Mouse (Mus musculus) urinary bladder, postnatal 36 days (tissue): ENCODE measurements around the gene Pemt.

Experiments
- DNase-seq, 2 experiments: peaks; one replicate each; pipeline ENCODE4 v3.0.0; 2022; ENCODE audit warnings: low spot score in 2 of 2, mixed read lengths in 1 of 2

Gene Pemt

DNA sequence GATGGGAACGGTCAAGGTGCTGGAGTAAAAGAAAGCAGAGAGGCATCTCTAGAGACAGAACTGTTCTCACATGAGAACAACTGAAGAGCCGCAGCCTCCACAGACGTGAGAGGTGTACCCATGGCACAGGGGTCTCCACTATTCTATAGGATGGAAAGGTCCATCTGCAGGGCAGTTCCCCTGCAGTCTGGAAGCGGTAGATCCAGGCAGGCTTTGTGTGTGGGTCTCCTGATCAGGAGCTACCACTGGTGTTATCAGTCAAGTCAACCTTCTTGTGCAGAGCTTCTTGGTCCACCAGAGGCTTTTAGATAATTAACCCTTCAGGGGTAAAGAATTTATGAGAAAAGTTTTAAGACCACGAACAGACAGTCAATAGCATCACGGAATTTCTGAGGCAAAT is 10.2 kb upstream of the Pemt start:
- DNase-seq = no peak

DNA sequence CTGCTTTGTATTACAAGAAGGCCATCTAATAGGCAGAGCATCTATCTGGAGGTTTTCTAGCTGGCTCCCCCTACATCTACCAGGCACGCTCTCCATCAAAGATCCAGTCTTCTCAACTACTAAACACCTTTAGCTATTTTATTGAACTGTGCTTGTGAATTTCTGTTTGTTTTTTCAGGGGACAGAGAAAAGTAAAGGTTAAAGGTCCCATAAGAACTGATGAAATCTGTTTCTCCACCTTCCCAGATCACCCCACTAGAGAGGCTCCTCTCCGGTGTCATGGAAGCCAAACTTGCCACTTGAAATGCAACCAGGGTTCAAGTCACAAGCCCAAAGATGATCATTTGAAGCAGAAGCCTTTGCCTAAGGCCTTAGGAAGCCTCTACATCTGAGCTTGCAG is 2.6 kb upstream of the Pemt start:
- DNase-seq = no peak

DNA sequence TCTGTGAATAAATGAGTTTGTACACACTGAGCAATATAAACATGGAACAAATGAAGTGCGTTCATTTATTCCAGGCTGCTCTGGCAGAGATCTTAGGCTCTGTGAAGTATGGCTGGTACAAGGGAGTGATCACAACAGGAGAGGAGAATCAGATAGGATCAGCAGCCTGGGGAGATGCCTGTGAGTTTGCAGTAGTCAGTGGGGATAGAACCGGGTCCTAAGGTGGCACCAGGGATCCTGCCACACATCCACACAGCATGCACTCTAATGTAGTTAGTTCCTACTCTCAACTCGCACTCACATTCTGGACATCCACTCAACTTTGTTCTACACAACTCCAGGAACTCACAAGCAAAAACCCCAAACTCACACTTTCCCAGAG is 622 bp downstream of the Pemt start:
- DNase-seq = no peak

DNA sequence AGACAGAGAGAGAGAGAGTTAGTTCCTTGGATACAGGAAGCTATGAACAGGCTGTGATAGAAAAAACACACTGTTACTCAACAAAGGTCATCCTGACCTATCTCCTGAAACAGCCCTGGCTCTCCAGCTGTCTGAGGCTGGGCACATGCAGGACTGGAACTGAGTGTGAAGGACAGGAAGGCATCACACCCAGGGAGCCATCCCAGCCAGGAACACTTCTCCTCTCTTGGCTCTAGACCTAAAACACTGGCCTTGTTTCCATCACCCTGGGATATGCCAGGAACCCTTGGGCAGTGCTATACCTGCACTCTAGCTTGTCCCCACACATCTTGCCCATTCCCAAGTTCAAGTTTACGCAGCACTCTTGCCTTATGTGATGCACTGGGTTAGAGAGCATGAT is 1.5 kb downstream of the Pemt start:
- no peak for DNase-seq

DNA sequence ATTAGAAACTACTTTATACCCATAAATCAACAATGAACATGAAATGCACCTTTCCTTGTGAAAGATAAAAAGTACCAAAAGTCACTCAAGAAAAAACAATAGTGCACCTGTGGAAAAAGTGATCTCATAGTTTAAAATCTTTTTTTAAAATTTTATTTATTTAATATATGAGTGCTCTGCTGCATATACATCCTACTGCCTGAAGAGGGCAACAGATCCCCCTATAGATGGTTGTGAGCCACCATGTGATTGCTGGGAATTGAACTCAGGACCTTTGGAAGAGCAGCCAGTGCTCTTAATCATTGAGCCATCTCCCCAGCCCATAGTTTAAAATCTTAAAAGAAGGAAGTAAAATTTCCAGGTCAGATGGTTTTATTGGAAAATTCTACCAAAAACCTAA is 4.0 kb downstream of the Pemt start:
- DNase-seq = no peak

DNA sequence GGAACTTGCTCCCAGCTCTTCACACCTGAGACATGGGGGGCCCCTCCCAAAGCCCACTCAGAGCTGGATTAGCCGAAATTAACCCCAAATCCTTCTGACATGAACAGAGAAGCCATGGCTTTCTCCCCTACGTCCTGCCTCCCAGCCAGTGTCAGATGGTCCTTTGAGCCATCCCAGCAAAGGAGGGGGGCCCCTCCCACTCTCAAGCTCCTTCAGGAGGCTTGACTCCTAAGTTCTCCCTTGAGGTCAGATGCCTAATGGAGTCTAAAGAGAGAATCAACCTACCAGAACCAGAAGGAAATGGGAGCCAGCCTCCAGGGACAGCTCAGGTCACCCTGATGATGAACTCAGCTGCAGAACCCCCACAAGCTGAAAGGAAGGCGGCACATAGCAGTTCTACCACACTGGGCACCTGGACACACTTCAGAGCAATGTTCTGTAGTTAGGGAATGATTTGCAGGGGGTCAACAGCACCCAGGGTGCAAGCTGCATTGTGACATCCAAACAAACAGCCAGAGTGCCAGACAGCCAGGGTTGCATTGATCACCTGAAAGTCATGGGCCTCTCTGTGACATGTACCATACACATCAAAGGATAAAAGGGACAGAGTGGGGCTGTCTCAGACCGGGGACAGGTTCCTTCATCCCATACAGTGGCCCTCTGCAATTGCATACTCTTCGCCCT is 9.6 kb downstream of the Pemt start:
- no peak for DNase-seq

DNA sequence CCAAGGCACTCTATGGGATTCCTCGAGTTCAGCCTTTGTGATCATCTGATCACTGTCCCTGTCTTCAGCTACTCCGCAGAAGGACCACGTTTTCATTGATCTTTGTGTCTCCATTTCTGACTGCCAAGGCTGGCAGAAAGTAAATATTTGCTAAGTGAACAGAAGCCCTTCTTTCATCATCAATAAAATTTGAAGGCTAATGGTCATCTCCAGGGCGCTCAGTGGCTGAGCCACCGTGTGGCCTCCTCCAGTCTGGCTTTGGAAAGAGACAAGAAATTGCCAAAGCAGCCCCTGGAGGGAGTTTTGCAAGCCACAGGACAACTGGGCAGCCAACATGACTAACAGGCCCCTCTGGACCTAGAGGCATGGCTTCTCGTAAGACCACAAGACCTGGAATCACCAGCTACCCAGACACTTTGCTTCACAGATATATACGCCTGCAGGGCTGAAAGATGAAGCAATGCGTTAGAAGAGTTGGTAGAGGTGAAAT is 11.3 kb downstream of the Pemt start:
- DNase-seq = peak in 1 of 2 experiments; percentile 60

DNA sequence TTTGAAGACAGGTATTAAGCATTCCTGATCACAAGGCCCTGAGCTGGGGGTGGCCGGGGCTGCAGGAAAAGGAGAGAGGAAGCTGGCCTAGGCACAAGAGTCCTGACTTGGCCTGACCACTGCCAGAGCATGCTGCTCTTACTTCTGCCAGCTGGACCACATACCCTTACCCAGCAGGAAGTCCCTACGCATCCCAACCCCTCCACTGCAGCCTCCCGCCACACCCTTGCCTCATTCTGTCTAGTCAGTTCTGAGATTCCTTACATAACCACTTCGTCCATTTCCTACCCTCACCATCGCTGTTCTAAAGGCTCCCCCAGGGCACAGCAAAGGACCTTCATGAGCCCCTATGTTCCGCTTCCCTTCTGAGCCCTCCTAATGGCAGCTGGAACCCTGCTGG is 12.0 kb downstream of the Pemt start:
- DNase-seq = no peak

DNA sequence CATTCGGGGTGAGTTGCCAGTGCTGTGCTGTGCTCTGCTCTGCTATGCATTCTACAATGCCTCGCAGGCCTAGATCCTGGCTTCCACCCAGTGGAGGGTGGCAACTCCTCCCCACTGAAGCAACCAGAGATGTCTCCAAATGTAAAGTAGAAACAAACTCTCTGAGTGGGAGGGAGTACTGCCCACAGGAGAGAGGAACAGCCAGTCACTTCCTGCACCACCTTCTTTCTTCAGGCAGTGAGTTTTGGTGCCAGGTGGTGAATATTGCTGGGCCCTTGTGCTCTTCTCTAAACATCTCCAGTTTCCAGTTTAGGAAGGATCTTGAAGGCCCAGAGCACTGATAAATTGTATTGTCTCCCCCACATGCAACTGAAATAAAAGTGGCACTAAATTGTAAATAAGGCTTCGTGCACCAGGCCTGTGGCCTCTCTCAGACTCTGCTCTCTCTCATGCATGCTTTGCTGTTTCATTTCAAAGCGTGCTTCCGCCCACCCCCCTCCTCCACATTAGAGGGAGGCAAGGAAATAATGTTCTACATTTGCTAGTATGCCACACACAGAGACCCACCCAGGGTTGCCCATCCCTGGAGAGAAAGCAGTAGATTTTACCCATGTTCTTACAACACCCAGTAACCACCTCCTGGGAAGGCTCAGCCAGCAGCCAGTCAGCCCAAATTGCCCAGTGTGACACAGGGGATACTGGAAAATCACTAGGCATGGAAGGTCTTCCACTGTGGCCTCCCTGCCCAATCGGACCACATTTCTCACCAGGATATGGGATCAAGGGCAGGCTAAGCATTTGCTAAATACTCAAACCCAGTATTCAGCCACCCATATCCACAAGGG is 13.5 kb downstream of the Pemt start:
- DNase-seq = peak in 1 of 2 experiments; percentile 36

DNA sequence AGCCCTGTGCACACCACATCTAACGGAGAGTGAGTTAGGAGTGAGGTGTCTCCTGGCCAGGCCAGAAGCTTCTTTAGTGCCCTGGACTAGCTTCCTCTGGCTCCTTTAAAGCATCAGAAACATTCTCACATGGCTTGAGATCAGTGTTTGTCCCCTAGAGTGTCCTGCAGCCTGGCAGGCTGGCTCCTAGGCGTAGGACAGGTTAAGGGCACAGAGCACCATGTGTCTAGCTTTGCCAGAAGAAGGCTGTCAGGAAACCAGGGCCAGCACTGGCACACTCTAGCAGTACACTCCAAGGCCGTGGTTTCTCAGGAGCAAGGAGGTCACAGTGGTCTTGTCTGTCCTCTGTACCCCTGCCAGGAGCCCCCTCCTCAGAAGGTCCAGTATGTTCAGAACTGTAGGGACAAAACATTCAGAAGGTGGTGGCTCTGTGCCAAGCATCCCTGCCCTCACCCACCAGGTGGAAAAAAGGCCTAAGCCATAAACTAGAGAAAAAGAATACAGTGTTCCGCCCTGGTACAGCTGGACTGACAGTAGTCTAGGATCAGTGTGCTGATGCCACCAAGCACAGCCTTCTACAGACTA is 15.4 kb downstream of the Pemt start:
- no peak for DNase-seq

DNA sequence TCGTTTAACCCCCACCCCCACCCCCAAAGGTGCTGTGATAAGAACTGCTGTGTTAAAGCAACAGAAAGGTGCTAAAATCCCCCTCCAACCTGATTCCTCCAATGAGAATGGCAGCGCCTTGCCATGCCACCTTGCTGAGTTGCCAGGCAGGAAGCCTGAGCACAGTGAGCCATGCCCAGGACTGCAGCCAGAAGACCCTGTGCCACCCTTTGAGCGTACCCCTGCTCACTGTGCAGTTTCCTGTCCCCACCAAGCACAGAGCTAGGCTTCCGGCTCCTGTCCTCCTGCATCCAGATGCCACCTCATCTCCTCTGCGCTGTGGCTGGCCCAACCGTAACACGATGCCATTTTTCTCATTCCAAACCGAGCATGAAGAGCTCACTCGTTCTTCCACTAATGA is 16.3 kb downstream of the Pemt start:
- DNase-seq = no peak

DNA sequence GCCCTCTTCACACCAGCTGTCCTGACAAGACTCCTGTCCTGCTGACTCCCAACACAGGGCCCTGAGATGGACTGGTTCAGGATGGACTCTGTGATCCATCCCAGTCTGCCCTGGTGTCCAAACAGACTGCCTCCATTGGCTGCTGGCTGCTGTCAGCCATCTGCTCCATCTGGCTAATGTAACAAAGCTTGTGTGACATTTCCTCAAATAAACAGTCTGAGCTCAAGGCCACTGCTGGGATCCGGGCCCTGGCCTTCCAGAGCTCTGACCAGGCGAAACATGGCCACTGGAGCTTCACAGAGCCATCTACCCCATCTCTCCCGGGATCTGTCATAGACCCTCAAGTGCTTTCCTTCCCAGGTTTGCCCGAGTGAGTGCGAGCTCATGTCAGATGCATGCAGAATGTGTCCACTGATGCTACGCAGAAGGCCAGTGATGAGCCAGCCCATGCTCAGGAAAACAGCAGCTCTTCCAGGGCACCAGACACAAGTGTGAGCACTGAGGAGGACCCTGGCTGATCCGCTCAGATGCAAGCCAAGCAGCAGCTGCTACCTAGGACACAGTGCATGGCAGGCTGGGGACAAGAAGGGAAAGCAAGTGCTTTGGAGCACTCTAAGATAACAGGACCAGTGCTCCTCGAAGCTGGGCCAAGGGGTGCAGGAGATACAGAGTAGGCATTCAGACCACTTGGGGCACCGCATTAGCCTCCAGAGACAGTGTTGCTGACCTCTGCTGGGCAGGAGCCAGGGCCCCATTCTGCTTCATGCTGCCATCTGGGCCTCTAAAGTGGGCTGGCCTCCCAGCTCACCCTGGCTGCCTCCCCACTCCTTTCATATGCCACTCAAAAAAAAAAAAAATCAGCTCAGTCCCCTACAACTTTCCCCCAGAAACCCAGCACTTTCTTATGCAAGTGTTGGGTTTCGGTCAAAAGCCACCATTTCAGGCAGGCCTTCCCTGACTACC is 18.1 kb downstream of the Pemt start:
- peak in 1 of 2 experiments; percentile 42 for DNase-seq

DNA sequence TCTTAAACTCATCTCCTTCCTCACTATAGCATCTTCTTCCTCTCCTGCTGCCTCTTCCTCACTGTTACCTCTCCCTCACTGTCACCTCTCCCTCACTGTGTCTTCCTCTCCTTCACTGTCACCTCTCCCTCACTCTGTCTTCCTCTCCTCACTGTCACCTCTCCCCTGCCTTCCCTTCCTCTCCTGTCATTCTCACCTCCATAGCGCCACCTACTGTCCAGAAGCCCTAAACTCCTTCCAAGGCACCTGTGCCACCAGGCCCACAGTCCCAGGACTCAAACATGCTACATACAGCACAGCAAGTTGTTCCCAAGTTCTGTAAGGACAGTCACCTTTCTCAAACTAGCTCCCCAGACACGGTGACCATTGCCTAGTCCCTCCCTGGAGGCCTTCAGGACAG is 19.0 kb downstream of the Pemt start:
- DNase-seq = peak; percentile 69 to 78

DNA sequence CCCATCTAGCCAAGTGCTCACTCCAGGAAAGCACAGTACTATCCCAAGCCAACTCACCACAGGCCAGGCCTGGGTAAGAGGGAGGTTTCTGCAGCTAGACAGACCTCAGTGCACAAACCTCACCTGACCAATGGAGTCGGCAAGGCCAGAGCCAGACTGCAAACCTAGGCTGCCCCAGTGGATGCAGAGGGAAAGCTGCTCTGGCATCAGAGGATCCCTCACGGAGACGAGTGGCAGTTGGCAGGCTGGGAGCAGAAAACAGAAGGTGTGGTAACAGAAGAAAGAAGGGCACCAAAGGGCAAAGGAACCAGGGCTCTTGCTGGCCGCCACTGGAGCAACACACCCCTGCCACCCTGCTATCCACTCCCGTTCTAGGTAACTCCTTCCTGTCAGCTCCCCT is 20.1 kb downstream of the Pemt start:
- no peak for DNase-seq

DNA sequence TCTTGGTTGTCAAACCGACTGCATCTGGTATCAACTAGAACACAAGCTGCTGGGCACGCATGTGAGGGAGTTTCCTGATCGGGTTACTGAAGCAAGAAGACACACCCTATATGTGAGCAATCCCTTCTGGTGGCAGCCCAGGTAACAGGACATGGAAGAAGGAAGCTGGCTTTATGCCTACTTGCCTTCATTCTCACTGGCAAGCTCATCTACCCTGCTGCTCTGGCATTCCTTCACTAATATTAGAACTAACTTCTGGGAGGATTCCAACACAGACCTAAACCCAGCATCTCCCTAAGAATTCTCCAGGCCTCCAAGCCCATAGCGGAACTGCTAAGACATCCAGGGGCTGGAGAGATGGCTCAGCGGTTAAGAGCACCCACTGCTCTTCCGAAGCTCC is 25.1 kb downstream of the Pemt start:
- no peak for DNase-seq

DNA sequence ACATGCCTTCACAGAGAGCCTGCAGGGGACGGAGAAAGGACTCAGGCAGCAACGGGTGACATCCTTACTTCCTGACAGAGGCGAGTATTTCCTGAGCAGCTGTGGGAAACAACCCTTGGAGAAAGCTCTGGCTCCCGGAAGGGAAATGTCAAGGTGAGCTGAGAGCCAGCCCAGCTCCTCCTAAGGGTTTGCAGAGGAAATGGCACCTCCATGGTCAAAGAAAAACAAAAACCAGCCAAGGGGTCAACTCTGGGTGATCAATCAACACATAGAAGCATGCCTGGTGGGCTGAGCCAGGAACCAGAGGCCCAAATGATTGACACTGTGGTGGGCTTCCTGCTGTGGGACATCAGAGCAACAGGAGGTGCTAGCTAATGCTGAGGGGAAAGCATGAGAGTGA is 29.6 kb downstream of the Pemt start:
- no peak for DNase-seq

DNA sequence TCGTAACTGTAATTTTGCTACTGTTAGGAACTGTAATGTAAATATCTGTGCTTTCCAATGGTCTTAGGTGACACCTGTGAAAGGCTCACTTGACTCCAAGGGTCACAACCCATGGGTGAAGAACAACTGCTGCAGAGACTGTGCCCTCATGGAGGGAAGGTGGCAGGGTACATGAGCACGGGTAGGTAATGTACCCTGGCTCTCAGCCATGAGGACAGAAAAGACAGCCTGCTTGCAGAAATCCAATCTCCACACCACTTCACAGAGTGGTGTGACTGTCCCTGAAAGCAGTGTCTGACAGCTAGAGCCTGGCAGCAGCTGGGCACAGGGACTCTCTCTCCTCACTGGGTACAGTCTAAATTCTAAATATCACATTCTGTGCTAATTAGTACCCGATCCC is 34.8 kb downstream of the Pemt start:
- DNase-seq = no peak

DNA sequence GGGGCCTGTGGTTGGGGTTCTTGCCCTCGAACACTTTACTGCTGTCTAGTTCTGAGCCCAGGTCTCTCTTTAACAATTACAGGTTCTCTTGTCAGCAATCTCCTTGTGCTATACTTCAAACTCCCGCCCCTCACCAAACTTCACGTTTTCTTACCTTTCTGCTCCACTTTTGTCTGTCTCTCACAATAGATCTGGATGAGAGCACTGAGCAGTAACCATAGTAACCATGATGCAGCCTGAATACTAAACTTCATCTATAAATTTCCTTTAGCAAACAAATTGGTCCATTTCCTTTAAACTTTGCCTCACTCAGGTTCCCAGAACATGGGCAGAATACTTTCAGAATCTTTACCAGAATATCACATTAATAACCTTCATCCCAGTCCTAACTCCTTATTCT is 36.8 kb downstream of the Pemt start:
- DNase-seq = no peak

DNA sequence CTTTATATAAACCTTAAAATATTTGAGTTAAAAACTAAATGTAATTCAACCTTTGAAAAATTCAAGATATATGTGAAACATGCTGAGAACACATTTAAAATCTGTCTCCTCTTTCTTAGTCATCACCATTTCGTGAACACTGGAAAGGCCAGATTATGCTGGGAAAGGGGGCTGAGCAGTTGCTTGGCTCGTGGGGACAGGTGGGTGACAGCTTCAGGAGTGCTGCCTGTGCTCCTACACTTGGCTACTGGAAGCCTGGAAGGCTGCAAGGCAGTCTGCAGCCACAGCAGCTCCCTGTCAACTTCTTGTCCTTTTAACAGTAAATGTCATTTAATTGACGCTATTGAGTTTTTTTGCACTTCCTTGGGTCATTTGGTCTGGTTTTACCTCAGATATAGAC is 40.4 kb downstream of the Pemt start:
- no peak for DNase-seq

DNA sequence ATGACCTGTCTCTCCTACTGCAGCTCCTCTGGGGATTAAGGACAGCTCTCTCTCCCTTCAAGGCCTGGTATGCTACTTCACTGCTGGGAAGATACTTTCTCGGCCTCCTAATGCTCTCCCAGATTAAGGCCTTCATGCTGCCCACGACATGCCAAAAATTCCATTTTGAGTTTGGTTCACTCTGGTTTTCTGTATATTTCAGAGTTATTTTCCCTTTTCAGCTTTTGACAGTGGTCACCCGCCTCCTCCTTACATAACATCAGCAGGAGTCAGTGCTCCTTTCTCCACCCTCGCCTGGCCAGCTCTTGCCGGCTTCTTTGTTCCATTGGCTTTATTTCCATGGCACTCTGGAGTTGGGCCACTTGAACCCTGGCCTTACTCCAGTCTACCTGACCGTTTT is 41.6 kb downstream of the Pemt start:
- no peak for DNase-seq

DNA sequence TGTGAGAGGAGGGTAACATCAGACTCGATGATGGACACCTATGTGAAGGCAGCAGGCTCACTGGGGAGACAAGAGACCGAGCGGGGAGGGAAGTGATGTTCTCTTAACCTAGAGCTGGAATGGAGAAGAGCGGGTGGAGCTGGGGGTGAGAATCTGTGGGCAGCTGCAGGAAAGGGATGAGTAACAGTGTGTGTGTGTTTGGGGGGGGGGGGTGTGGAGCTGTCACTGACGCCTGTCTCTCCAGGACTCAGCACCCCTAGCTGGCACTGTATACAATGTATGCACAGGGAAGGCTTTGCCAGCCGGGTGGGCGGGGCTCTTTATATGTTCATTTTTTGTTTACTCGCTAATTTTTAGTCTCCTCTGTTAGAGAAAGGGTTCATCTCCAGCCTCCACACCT is 42.5 kb downstream of the Pemt start:
- no peak for DNase-seq
